Mouse (Mus musculus) left cerebral cortex, postnatal 14 days (tissue): ENCODE measurements at regions not wholly inside any gene's neighbourhood (a gene's known extent, or its start where the extent isn't known, plus 50 kb on each side); places are given as distances from the start of the nearest gene placed in this dataset.

ENCODE experiments used
- DNase-seq, 2 experiments: peaks; one replicate each; pipeline ENCODE4 v3.0.0; 2021 to 2022; ENCODE audit warnings: low spot score in 2 of 2, mixed read lengths in 1 of 2
- intact Hi-C: fragments of 180-260 bp; cut with DNase I; formaldehyde crosslinking; loops from one replicate; pipeline ENCODE4 v1.15.1; 2025

DNA sequence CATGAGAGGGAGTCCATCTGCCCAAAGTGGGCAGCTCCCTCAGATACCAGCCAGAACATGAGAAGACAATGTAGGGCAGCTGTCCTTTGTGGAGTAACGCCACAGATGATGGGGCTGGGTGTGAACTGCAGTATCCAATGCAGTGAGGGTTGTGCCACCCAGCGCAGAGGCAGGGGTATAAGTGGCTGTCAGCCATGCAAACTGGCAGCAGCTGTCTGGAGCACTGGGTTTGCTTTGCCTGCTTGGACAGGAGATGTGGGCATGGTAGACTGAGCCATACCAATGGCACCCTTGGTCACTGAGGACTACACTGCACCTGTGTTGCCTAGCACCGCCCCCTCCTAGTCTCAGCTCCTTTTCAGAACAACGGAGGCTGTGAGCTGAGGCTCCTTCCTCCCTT is 244.6 kb upstream of the Mgmt start:
- no peak for DNase-seq
- intact Hi-C loops, result no loop called here

DNA sequence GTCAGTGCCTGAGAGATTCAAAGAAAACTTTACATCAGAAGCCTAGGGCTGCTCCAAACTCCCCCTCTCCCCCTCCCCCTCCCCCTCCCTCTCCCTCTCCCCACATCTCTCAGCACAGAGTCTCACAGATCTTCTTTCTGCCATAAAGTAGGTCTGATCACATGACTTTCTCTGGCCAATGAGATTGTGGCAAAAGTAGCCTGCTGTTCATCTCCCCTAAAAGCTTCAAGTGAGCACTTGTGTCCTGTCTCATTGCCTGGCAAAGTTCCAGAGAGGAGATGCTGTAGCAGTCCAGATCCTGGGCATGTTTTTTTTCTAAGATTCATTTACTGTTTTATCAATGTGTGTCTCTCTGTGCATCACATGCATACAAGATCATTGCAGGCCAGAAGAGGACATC is 234.5 kb upstream of the Mgmt start:
- no peak for DNase-seq
- intact Hi-C loops, result no loop called here

GRCm38 (mm10) chr7:136660401-136660800 is 234.0 kb upstream of the Mgmt start:
- DNase-seq, result no peak
- intact Hi-C loops, result no loop called here

GRCm38 (mm10) chr7:136664424-136665082 is 229.9 kb upstream of the Mgmt start:
- DNase-seq, result no peak
- intact Hi-C loops, result no loop called here

DNA sequence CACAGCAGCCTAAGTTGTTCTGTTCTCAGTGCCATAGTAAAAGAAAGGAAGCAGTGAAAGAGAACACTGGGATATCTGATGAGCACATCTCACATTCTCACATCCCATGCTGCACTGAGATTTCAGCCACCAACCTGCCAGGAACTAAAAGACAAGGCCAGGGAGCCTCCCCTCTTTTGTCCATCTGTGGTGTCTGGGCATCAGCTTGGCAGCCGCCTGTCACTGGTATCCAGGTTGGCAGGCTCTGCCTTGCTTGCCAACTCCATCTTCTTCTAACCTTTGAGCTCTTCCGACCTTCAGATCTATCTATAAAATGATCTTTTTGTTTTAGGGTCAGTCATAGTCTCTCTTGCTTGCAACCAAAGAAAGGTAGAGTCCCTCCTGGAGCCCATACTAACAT is 228.5 kb upstream of the Mgmt start:
- no peak for DNase-seq
- intact Hi-C loops, result no loop called here

- intact Hi-C loops, result no loop called here
- no peak for DNase-seq
Observed at GRCm38 (mm10) chr7:136666707-136667106, 227.7 kb upstream of the Mgmt start.

- intact Hi-C loops, result no loop called here
- DNase-seq, result no peak
Observed at GRCm38 (mm10) chr7:136670675-136671074, 223.7 kb upstream of the Mgmt start.

- intact Hi-C loops, result no loop called here
- no peak for DNase-seq
Observed at GRCm38 (mm10) chr7:136674159-136674558, 220.3 kb upstream of the Mgmt start.

GRCm38 (mm10) chr7:136675041-136675440 is 219.4 kb upstream of the Mgmt start:
- intact Hi-C loops, result no loop called here
- no peak for DNase-seq

DNA sequence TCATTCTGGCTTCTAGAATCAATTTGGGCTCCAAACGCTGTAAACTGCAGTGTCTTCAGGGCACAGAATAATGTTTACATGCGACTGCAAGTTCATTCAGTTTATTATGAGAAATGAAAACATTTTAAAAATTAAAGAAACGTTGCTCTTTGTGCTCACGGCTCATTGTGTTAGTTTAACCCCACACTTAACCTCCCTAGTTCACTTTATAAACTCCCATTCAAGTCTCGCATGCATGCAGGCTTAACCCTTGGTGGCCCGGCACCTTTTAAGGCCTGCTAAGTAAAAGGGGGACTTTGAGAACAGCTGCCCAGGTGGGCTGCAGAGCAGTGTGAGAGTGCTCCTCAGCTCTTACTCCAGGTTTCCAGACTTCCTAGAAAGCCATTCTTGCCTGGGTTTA is 218.3 kb upstream of the Mgmt start:
- DNase-seq, result no peak

DNA sequence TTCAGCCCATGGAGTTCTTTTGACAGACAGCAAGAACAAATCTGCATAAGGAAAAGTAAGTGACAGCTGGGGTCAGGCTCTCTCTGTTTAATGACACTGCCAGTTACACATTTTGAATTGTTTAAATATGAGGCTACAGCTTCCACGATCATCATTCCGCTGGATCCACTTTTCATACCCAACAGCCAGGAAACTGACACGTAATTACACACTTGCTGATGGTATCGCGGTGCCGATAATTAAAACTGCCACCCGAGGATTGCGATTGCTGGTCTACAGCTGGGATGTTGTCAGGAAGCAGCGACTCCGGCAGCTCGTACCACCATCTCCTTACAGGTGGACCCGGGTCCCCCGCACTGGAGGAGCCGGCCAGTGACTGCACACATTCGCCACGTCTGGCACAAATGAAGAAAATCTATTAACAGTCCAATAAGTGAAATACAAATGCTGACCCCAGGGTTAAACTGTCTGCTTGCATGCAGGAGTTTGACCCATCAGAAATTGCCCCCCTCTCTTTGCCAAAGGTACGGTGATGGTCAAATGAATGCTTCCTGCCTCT is 217.3 kb upstream of the Mgmt start:
- intact Hi-C loops, result no loop called here
- no peak for DNase-seq

More for the DNA sequence above, 218.3 kb upstream of the Mgmt start:
- intact Hi-C loops, result no loop called here

DNA sequence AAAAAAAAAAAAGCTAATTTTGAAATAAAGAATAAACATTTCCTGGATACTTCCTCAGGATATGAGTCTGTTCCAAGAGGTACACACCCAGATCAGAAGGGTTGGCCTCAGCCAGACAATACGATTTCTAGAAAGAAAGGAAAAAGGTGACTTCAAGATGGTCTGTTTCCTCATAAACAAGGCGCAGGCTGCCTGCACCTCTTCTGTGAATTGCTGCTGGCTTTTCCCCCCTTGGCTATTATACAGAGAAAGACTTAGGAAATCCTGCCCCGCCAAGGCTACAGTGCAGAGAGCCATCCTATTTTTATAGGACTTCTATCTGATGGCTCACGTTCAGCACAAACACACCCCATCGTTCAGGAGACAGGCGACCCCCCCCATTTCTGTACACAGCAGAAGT is 204.8 kb upstream of the Mgmt start:
- intact Hi-C loops, result no loop called here
- no peak for DNase-seq

GRCm38 (mm10) chr7:136706246-136706645 is 188.2 kb upstream of the Mgmt start:
- intact Hi-C loops, result no loop called here
- no peak for DNase-seq

GRCm38 (mm10) chr7:136707200-136708003 is 187.0 kb upstream of the Mgmt start:
- no peak for DNase-seq
- intact Hi-C loops, result no loop called here

- intact Hi-C loops, result no loop called here
- DNase-seq, result no peak
Observed at GRCm38 (mm10) chr7:136708004-136708435, 186.4 kb upstream of the Mgmt start.

- DNase-seq, result no peak
- intact Hi-C loops, result no loop called here
Observed at GRCm38 (mm10) chr7:136710653-136711052, 183.8 kb upstream of the Mgmt start.

DNA sequence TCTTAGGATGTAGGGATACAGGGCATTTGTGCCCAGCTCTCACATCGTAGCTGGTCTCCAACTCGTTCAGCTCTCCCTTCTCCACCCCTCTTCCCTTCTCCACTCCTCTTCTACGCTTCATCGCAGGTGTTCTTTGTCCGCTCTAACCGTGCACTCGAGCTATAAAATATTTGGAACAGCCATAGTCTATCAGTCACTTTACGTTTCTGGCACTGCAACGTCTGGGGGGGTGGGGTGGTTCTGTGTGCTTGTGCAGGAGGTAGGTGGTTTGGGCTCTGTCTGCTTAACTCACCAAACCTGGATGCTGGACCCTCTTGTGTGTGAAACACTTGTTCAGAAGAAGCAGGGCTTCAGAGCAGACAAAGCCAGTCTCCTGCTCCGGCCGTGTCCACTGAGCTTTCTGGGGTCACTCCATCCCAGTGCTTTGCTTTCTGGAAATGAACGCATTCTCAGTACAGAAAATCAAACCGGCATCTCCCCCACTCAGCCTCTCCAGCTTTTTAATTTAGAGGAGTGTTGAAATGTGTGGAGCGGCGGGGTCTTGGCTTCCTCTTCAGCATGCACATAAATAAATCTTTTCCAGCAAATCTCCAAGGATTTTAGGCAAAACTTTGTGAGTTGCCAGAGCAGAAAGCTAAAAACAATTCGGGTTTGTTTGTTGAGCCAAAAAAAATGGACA is 181.3 kb upstream of the Mgmt start:
- DNase-seq, result no peak

GRCm38 (mm10) chr7:136727628-136728402 is 166.6 kb upstream of the Mgmt start:
- intact Hi-C loops, result no loop called here
- DNase-seq, result no peak

More for the DNA sequence above, 181.3 kb upstream of the Mgmt start:
- intact Hi-C loops, result no loop called here

- no peak for DNase-seq
- intact Hi-C loops, result no loop called here
Observed at GRCm38 (mm10) chr7:136742171-136742570, 152.2 kb upstream of the Mgmt start.

DNA sequence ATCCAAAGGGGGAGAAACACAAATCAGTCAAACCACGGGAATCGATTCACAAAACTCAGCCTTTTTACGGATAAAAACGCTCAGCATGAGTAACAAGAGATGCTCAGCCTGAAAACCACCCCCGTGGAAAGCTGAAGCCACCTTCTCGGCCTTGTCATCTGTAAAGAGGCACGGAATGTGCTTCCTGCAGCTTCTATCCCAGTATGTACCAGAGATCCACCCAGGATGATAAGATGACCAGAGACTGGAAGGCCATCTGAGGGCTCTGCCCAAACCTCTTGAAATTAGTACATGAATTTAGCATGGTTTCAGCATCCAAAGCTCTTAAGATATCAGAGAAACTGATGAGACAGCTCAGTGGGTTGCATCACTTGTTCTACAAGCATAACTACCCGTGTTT is 149.0 kb upstream of the Mgmt start:
- intact Hi-C loops, result no loop called here
- no peak for DNase-seq
